Mouse (Mus musculus) embryonic facial prominence, embryonic 15.5 days (tissue): ENCODE measurements at regions not wholly inside any gene's neighbourhood (a gene's known extent, or its start where the extent isn't known, plus 50 kb on each side); places are given as distances from the start of the nearest gene placed in this dataset.

Source experiments
- ATAC-seq: fragments of 200-750 bp; cut with Nextera tagmentation; 2 replicates; pipeline ENCODE4 v1.8.0; 2017; ENCODE audit warnings: low read depth, moderate TSS enrichment; ENCODE audit not compliant: insufficient number of reproducible peaks, low FRiP score, low TSS enrichment
- H3K27ac ChIP-seq: fragments of 300-500 bp; sonication (generic); replicated peaks from 2 replicates; pipeline ENCODE4 v1.5.1; 2015; ENCODE audit warnings: mild to moderate bottlenecking, inconsistent platforms
- H3K27me3 ChIP-seq: fragments of 300-500 bp; sonication (generic); 2 replicates; pipeline ENCODE4 v1.6.1; 2015; ENCODE audit warnings: inconsistent platforms
- H3K36me3 ChIP-seq: fragments of 300-500 bp; sonication (generic); 2 replicates; pipeline ENCODE4 v1.6.1; 2015; ENCODE audit warnings: mild to moderate bottlenecking, inconsistent platforms
- H3K4me1 ChIP-seq: fragments of 300-500 bp; sonication (generic); 2 replicates; pipeline ENCODE4 v1.6.1; 2015; ENCODE audit warnings: inconsistent platforms
- H3K4me2 ChIP-seq: fragments of 300-500 bp; sonication (generic); replicated peaks from 2 replicates; pipeline ENCODE4 v1.6.1; 2015; ENCODE audit warnings: mild to moderate bottlenecking, inconsistent platforms
- H3K4me3 ChIP-seq: fragments of 300-500 bp; sonication (generic); replicated peaks from 2 replicates; pipeline ENCODE4 v1.5.1; 2015; ENCODE audit warnings: mild to moderate bottlenecking, inconsistent platforms
- H3K9ac ChIP-seq: fragments of 300-500 bp; sonication (generic); 2 replicates; pipeline ENCODE4 v1.6.1; 2015; ENCODE audit warnings: inconsistent platforms
- H3K9me3 ChIP-seq: fragments of 300-500 bp; sonication (generic); replicated peaks from 2 replicates; pipeline ENCODE4 v1.6.1; 2016; ENCODE audit warnings: inconsistent platforms
- WGBS: fragments of 180-500 bp; shearing (Covaris S2); methylation state at CpG from one replicate; pipeline ENCODE4 v1.1.7; 2015; 5-methylcytosine and 5-hydroxymethylcytosine counted together

DNA sequence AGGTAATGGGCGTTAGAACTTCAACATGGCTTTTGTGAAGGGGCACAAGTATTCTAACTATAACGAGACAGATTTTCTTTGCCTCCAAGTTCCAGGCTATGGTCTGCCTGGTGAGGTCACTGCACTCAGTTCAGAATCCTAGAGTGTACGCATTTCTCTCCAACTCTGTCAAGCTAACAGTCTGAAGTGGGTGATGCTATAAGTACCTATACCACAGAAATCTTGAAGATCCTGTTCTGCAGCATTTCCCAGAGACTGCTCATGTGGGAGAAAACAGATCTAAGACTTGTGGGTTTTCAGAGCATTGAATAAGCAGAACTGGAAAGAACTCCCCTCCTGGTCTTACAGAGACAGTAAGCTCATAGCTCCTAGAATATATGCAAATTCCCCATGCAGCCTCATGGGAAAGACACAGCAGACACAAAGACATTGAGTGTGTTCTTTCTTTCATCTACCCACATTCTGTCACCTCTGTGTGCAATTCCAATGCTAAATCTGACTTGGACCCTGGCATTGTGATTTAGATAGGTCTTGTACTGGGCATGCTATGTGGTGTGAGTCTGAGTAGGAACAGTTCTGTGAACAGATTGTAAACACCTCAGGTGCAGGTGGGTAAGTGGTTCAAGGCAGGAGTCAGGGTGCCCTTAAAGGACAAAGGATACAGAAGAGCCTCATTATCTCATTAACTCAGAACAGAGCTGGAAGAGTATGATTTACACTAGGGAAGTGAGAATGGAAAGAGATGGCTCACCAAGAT is 245.1 kb upstream of the Cpeb2 start:
- WGBS, result 71% methylated on average over 3 of the region's 3 CpGs

DNA sequence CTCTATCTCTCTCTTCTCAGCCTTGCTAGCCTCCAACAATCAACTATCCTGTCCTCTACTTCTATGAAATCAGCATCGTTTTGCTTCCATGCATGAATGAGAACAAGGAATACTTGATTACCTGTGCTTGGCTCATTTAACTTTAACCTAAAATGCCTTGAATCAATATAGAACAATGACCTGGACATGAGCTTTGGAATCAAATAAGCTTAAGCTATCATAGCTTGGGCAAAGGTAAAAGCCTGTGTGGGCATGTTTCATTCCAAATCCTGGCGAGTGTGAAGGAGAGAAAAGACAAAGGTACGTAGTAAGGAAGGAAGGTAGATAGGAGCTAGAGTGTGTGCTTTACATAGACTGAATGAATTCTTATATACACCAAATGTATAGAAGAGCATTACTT is 243.7 kb upstream of the Cpeb2 start:
- Histone ChIP-seq H3K9ac (no peak overlapping the region), H3K36me3 (no peaks in the 10 kb centered on the region), H3K4me3 (no peak overlapping the region), H3K27me3 (no peaks in the 10 kb centered on the region), H3K4me2 (no peak overlapping the region), H3K4me1 (no peaks in the 10 kb centered on the region), H3K9me3 (no peaks in the 10 kb centered on the region), H3K27ac (no peak overlapping the region)
- 74% methylated on average over 3 of the region's 3 CpGs for WGBS
- ATAC-seq, result no peak

More for the DNA sequence above, 245.1 kb upstream of the Cpeb2 start:
- peak; percentile 63; the same call in 1 of the 2 replicates for ATAC-seq
- H3K4me3 ChIP-seq, result no peak overlapping the region
- no peaks in the 10 kb centered on the region for H3K9me3 ChIP-seq
- H3K4me1 ChIP-seq, result no peaks in the 10 kb centered on the region
- no peaks in the 10 kb centered on the region for H3K36me3 ChIP-seq
- no peaks in the 10 kb centered on the region for H3K27me3 ChIP-seq
- H3K27ac ChIP-seq, result no peak overlapping the region; the same call in 1 of the 2 replicates
- no peak overlapping the region for H3K9ac ChIP-seq
- no peak overlapping the region for H3K4me2 ChIP-seq

- ATAC-seq, result peak; percentile 54; the same call in 1 of the 2 replicates
Measured at GRCm38 (mm10) chr5:43024006-43024593, 208.9 kb upstream of the Cpeb2 start.

DNA sequence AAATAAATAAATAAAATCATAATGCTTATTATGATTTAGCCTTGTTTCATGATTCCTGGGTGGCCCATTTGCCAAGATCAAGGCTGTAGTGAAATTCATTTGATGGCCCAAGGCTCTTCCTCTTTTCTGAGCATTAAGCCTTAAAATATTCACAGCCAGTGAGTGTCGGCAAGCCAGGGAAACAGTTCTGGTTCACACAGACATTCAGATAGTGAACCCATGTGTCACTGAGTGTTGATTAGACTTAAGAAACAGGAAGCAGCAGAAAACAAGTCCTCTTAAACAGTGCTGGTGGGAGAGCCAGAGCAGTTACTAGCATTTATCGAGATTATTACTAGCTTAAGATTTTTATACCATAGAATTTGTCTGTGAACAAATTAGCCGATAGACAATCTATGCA is 201.7 kb upstream of the Cpeb2 start:
- Histone ChIP-seq H3K27me3 (no peaks in the 10 kb centered on the region), H3K4me1 (no peaks in the 10 kb centered on the region), H3K9ac (no peak overlapping the region), H3K27ac (no peak overlapping the region), H3K4me2 (no peak overlapping the region), H3K36me3 (no peaks in the 10 kb centered on the region), H3K9me3 (no peaks in the 10 kb centered on the region), H3K4me3 (no peak overlapping the region)
- 79% methylated on average over 3 of the region's 3 CpGs for WGBS
- no peak for ATAC-seq

More at GRCm38 (mm10) chr5:43024006-43024593, 208.9 kb upstream of the Cpeb2 start:
- H3K4me2 ChIP-seq, result no peak overlapping the region
- no peaks in the 10 kb centered on the region for H3K36me3 ChIP-seq
- WGBS, result 55% methylated on average over 7 of the region's 7 CpGs
- H3K4me3 ChIP-seq, result no peak overlapping the region
- no peaks in the 10 kb centered on the region for H3K27me3 ChIP-seq
- H3K9me3 ChIP-seq, result no peaks in the 10 kb centered on the region
- no peak overlapping the region for H3K9ac ChIP-seq
- peak overlapping the region; percentile 78 for H3K27ac ChIP-seq
- no peaks in the 10 kb centered on the region for H3K4me1 ChIP-seq

DNA sequence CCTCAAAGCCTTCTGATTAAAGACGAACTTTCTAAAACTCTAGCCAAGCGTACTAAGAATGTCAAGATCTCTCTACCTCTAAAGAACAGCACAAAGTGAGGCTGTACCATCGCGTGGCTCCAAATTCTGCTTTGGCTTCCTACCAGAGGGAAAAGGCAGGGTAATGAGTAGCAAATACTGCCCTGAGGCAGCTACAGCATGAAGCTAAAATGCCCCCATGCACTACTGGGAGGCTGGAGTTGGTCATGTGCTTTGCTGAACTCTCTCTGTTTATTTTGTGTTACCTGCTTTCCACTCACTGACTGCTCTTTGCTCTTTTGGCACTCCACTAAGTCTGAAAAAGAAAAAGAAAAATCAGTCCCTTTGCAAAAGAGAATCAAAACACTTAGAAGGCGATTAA is 201.1 kb upstream of the Cpeb2 start:
- Histone ChIP-seq H3K4me2 (no peak overlapping the region), H3K4me1 (no peaks in the 10 kb centered on the region), H3K9ac (no peak overlapping the region), H3K36me3 (no peaks in the 10 kb centered on the region), H3K4me3 (no peak overlapping the region), H3K27me3 (no peaks in the 10 kb centered on the region), H3K27ac (no peak overlapping the region), H3K9me3 (no peaks in the 10 kb centered on the region)
- no peak for ATAC-seq
- 68% methylated on average over 5 of the region's 5 CpGs for WGBS

DNA sequence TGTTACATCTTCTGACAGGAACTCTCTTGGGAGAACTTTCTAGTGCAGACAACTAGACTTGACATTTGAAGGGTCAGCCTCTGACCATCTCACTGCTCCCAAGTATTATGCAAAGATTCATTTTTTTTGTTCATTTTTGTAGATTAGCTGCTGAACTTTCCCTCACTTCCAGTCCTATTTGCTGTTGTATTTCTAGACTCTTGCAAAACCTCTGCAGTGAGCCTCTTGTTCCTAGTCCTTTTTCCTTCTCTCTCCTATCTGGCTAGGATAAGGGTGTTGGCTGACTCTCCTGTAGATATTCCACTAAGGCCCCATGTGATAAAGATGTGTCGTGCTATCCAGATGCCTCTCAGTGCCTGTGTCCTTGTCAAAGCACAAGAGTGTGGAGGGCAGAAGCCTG is 198.5 kb upstream of the Cpeb2 start:
- no peaks in the 10 kb centered on the region for H3K27me3 ChIP-seq
- WGBS, result 87% methylated on average over 1 of the region's 1 CpGs
- no peaks in the 10 kb centered on the region for H3K36me3 ChIP-seq
- no peak overlapping the region for H3K27ac ChIP-seq
- no peak overlapping the region for H3K9ac ChIP-seq
- no peak overlapping the region for H3K4me2 ChIP-seq
- H3K4me3 ChIP-seq, result no peak overlapping the region
- ATAC-seq, result no peak
- H3K9me3 ChIP-seq, result no peaks in the 10 kb centered on the region
- no peaks in the 10 kb centered on the region for H3K4me1 ChIP-seq

GRCm38 (mm10) chr5:43037592-43037991 is 195.4 kb upstream of the Cpeb2 start:
- no peak for ATAC-seq
- Histone ChIP-seq H3K9me3 (no peaks in the 10 kb centered on the region), H3K9ac (no peak overlapping the region), H3K27me3 (no peaks in the 10 kb centered on the region), H3K27ac (no peak overlapping the region), H3K4me1 (no peaks in the 10 kb centered on the region), H3K36me3 (no peaks in the 10 kb centered on the region), H3K4me2 (no peak overlapping the region), H3K4me3 (no peak overlapping the region)
- 54% methylated on average over 3 of the region's 3 CpGs for WGBS

DNA sequence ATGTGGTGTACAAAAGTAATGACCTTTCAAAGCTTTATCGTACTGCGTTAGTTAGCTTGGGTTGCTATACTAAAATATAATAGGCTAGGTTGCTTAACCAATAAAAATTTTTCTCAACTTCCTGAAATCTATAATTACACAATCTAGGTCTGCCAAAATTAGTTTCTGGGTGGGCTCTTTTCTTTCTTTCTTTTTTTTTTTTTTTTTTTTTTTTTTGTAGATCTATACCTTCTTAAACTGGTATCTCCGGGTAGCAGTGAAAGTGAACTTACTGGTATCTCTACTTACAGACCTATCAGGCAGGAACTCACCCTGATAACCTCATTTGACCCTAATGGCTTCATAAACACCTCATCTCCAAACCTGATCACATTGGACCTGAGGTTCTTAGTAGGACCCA is 193.4 kb upstream of the Cpeb2 start:
- Histone ChIP-seq H3K4me3 (no peak overlapping the region), H3K9ac (no peak overlapping the region), H3K27ac (no peak overlapping the region), H3K27me3 (no peaks in the 10 kb centered on the region), H3K4me2 (no peak overlapping the region), H3K9me3 (no peaks in the 10 kb centered on the region), H3K36me3 (no peaks in the 10 kb centered on the region), H3K4me1 (no peaks in the 10 kb centered on the region)
- ATAC-seq, result no peak
- WGBS, result 88% methylated on average over 3 of the region's 3 CpGs

GRCm38 (mm10) chr5:43042585-43042984 is 190.4 kb upstream of the Cpeb2 start:
- 74% methylated on average over 3 of the region's 3 CpGs for WGBS
- no peak overlapping the region for H3K4me2 ChIP-seq
- no peaks in the 10 kb centered on the region for H3K27me3 ChIP-seq
- no peak overlapping the region for H3K27ac ChIP-seq
- H3K36me3 ChIP-seq, result no peaks in the 10 kb centered on the region
- no peak overlapping the region for H3K9ac ChIP-seq
- no peak for ATAC-seq
- H3K4me3 ChIP-seq, result no peak overlapping the region
- no peaks in the 10 kb centered on the region for H3K9me3 ChIP-seq
- no peaks in the 10 kb centered on the region for H3K4me1 ChIP-seq

GRCm38 (mm10) chr5:43045860-43046259 is 187.1 kb upstream of the Cpeb2 start:
- Histone ChIP-seq H3K4me2 (no peak overlapping the region), H3K27me3 (no peaks in the 10 kb centered on the region), H3K36me3 (no peaks in the 10 kb centered on the region), H3K27ac (no peak overlapping the region), H3K9ac (no peak overlapping the region), H3K9me3 (no peaks in the 10 kb centered on the region), H3K4me1 (no peaks in the 10 kb centered on the region), H3K4me3 (no peak overlapping the region)
- WGBS, result 85% methylated on average over 3 of the region's 3 CpGs
- no peak for ATAC-seq

GRCm38 (mm10) chr5:43047316-43047715 is 185.7 kb upstream of the Cpeb2 start:
- Histone ChIP-seq H3K4me3 (no peak overlapping the region), H3K27me3 (no peaks in the 10 kb centered on the region)
- WGBS, result 90% methylated on average over 2 of the region's 2 CpGs

More at GRCm38 (mm10) chr5:43047316-43047715, 185.7 kb upstream of the Cpeb2 start:
- ATAC-seq, result no peak
- no peaks in the 10 kb centered on the region for H3K4me1 ChIP-seq
- no peaks in the 10 kb centered on the region for H3K9me3 ChIP-seq
- H3K9ac ChIP-seq, result no peak overlapping the region
- no peaks in the 10 kb centered on the region for H3K36me3 ChIP-seq
- H3K4me2 ChIP-seq, result no peak overlapping the region
- no peak overlapping the region for H3K27ac ChIP-seq
